Mouse (Mus musculus) hindbrain, embryonic 15.5 days (tissue): ENCODE measurements at regions not wholly inside any gene's neighbourhood (a gene's known extent, or its start where the extent isn't known, plus 50 kb on each side); places are given as distances from the start of the nearest gene placed in this dataset.

Source experiments
- ATAC-seq: fragments of 200-750 bp; cut with Nextera tagmentation; 2 replicates; pipeline ENCODE4 v1.8.0; 2017; ENCODE audit warnings: low read depth, moderate number of reproducible peaks, moderate TSS enrichment; ENCODE audit not compliant: low FRiP score
- H3K27ac ChIP-seq: fragments of 300-500 bp; sonication (generic); replicated peaks from 2 replicates; pipeline ENCODE4 v1.5.1; 2015; ENCODE audit warnings: mild to moderate bottlenecking, inconsistent platforms
- H3K27me3 ChIP-seq: fragments of 300-500 bp; sonication (generic); 2 replicates; pipeline ENCODE4 v1.6.1; 2015; ENCODE audit warnings: control low read depth, inconsistent platforms
- H3K36me3 ChIP-seq: fragments of 300-500 bp; sonication (generic); 2 replicates; pipeline ENCODE4 v1.6.1; 2015; ENCODE audit warnings: control low read depth, inconsistent platforms
- H3K4me1 ChIP-seq: fragments of 300-500 bp; sonication (generic); replicated peaks from 2 replicates; pipeline ENCODE4 v1.6.1; 2015; ENCODE audit warnings: control low read depth, inconsistent platforms
- H3K4me2 ChIP-seq: fragments of 300-500 bp; sonication (generic); 2 replicates; pipeline ENCODE4 v1.6.1; 2015; ENCODE audit warnings: moderate library complexity, mild to moderate bottlenecking, inconsistent platforms
- H3K4me3 ChIP-seq: fragments of 300-500 bp; sonication (generic); 2 replicates; pipeline ENCODE4 v1.5.1; 2015; ENCODE audit warnings: mild to moderate bottlenecking, inconsistent platforms
- H3K9ac ChIP-seq: fragments of 300-500 bp; sonication (generic); 2 replicates; pipeline ENCODE4 v1.6.1; 2015; ENCODE audit warnings: inconsistent platforms
- H3K9me3 ChIP-seq: fragments of 300-500 bp; sonication (generic); 2 replicates; pipeline ENCODE4 v1.6.1; 2016; ENCODE audit warnings: control low read depth, inconsistent platforms
- WGBS: fragments of 180-500 bp; shearing (Covaris S2); methylation state at CpG from one replicate; pipeline ENCODE4 v1.1.7; 2015; 5-methylcytosine and 5-hydroxymethylcytosine counted together

DNA sequence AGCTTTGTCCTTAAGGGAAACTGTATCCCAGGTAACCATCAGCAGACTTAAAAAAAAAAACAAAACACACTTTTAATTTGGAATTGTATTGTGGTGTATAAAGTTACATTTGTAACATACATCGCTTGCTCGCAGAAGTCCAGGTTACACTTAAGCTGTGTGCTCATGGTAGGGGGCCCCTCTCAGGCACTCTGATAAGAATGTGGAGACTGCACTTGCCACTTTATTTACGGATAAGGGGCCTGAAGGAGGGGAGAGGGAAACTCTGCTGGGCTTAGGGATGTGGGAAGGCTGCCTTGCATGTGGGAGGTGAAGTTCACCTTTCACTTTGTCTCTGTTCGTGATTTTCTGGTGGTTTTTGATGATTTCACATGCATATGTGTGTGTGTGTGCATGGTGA, 58.7 kb downstream of the Ccdc185 start:
- no peak overlapping the region for H3K4me2 ChIP-seq
- no peaks in the 10 kb centered on the region for H3K36me3 ChIP-seq
- H3K27ac ChIP-seq = no peak overlapping the region
- no peaks in the 10 kb centered on the region for H3K27me3 ChIP-seq
- H3K4me3 ChIP-seq = no peak overlapping the region
- ATAC-seq = no peak
- 77% methylated on average over 4 of the region's 4 CpGs for WGBS
- no peaks in the 10 kb centered on the region for H3K9me3 ChIP-seq
- no peak overlapping the region for H3K9ac ChIP-seq
- H3K4me1 ChIP-seq = peaks cover 8% of the 10 kb centered on the region

DNA sequence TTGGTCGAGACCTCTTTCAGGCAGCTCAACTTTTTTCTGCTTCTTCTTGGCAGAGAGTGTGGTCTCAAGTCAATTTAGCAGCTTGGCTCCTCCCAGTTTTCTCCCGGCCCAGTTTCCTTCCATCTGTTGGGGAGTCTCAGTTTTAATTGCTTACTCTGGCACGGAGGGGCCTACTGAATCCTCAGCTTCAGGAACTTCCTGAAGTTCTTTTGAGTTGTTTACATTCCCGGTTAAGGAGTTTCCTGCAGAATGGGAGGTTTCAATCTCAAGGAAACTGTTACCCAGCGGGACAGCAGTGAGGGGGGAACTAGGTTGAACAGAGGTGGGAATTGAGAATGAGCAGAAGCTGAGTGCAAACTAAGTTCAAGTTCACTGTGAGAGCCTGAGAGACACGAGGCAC, 59.2 kb downstream of the Ccdc185 start:
- H3K4me1 ChIP-seq = peaks cover 8% of the 10 kb centered on the region
- H3K4me3 ChIP-seq = no peak overlapping the region
- H3K9me3 ChIP-seq = no peaks in the 10 kb centered on the region
- H3K4me2 ChIP-seq = no peak overlapping the region
- H3K9ac ChIP-seq = no peak overlapping the region
- WGBS = 72% methylated on average over 6 of the region's 6 CpGs
- no peaks in the 10 kb centered on the region for H3K27me3 ChIP-seq
- H3K36me3 ChIP-seq = no peaks in the 10 kb centered on the region
- no peak for ATAC-seq
- no peak overlapping the region for H3K27ac ChIP-seq

DNA sequence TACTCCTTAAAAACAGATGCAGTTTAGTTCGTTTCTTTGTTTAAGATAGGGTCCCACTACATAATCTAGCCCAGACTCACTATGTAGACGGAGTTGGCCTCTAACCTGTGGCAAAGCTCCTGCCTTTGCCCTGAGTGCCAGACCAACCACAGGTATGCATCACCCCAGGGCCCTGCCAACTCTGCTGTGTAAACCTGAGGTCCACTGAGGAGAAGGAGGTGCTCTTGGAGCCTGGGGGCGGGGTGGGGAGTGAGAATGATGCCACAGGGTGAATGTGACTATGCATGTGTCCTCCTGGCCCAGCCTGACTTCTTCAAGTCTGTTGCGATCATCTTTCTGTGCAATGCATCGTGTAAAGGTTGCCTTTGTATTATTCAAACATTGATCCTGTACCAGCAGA, 61.8 kb downstream of the Ccdc185 start:
- H3K4me2 ChIP-seq = no peak overlapping the region
- no peaks in the 10 kb centered on the region for H3K27me3 ChIP-seq
- no peaks in the 10 kb centered on the region for H3K36me3 ChIP-seq
- no peak overlapping the region for H3K9ac ChIP-seq
- peaks cover 20% of the 10 kb centered on the region for H3K4me1 ChIP-seq
- no peak overlapping the region for H3K4me3 ChIP-seq
- WGBS = 73% methylated on average over 5 of the region's 5 CpGs
- no peak overlapping the region for H3K27ac ChIP-seq
- no peak for ATAC-seq
- no peaks in the 10 kb centered on the region for H3K9me3 ChIP-seq

DNA sequence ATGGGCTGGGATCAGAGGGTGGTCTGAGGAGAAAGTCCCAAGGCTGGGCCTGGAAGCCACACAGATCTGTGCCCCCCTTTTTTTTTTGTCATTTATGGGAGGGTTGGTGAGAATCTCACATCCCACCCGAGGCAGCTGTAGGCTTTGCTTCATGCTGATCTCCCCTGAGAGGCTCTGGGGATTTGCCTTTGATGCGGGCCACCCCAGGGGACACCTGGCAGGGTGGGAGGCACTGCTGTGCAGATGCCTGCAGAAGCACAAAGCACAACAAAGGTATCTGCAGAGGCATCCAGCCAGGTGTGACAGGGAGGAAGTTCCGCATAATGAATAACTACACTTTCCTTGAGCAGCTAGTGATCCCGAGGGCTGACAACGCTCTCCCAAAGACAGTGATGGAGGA, 62.7 kb downstream of the Ccdc185 start:
- H3K4me3 ChIP-seq = no peak overlapping the region
- H3K27me3 ChIP-seq = no peaks in the 10 kb centered on the region
- ATAC-seq = peak; percentile 54; the same call in 1 of the 2 replicates
- 0 out of 2 replicates have a peak overlapping the region, but pooled peaks have one; percentile 36 for H3K27ac ChIP-seq
- no peak overlapping the region for H3K9ac ChIP-seq
- peaks cover 20% of the 10 kb centered on the region for H3K4me1 ChIP-seq
- H3K36me3 ChIP-seq = no peaks in the 10 kb centered on the region
- WGBS = 25% methylated on average over 5 of the region's 5 CpGs
- H3K4me2 ChIP-seq = no peak overlapping the region
- H3K9me3 ChIP-seq = no peaks in the 10 kb centered on the region

DNA sequence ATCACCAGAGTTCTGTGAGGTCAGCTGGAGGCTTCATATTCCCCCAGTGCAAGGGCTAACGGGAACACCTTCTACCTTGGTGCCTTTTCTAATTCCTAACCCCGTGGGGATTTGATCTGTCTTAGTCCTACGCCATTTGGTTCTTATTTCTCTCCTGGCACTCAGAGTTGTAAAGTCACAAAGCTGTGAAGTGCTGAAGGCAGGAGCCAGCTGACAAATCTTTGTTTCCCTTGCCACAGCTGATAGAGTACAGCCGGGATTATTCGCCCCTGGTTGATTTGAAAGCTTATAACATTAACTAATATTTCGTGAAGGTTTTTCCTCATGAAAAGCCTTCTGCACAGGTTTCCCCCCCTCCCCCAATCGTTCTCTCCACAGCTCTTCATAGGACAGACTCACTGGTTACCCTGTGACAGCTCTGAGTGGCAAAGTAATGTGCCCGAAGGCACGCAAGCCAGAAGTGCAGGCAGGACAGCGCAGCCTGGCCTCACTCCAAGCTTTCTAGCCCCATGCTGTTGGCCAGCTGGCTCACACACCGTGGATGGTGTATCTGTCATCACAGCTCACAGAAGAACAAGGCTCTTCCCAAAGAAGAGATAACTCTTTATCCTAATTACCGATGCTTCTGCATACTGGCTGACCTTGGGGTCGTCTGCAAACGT, 66.3 kb downstream of the Ccdc185 start:
- Histone ChIP-seq H3K27ac (no peak overlapping the region), H3K4me2 (no peak overlapping the region), H3K27me3 (no peaks in the 10 kb centered on the region), H3K9ac (no peak overlapping the region), H3K9me3 (no peaks in the 10 kb centered on the region), H3K4me1 (peaks cover 20% of the 10 kb centered on the region), H3K4me3 (no peak overlapping the region), H3K36me3 (no peaks in the 10 kb centered on the region)
- WGBS = 36% methylated on average over 14 of the region's 14 CpGs
- ATAC-seq = no peak
